Mouse (Mus musculus): ENCODE measurements around the gene Tnrc6b.

GRCm38 (mm10) chr15:80969371-80969770 is 258.3 kb downstream of the Tnrc6b start:
- TF ChIP-seq CTCF (IDR thresholded peaks at IDR 0.05; ENCODE audit: low read depth, low read length) (no peak), POLR2A (IDR thresholded peaks at IDR 0.05; ENCODE audit: insufficient read depth, low read length) (no peak), EP300 (IDR thresholded peaks at IDR 0.05; ENCODE audit: insufficient read depth, low read depth, low read length) (no peak)

Measured in ES-Bruce4 (cell line).